Mouse (Mus musculus): ENCODE measurements around the gene Sp7.

Gene Sp7

GRCm38 (mm10) chr15:102341580-102341979 lies 25.4 kb downstream of the Sp7 start:
- DNase-seq = peak; percentile 77

GRCm38 (mm10) chr15:102339612-102340011 lies 27.4 kb downstream of the Sp7 start:
- DNase-seq = no peak

GRCm38 (mm10) chr15:102336946-102337345 lies 30.0 kb downstream of the Sp7 start:
- no peak for DNase-seq

GRCm38 (mm10) chr15:102335925-102336324 lies 31.1 kb downstream of the Sp7 start:
- DNase-seq = peak; percentile 41

- no peak for DNase-seq
Observed at GRCm38 (mm10) chr15:102335254-102335653, 31.7 kb downstream of the Sp7 start.

GRCm38 (mm10) chr15:102331610-102332015 lies 35.4 kb downstream of the Sp7 start, which contains the start of gene Myg1:
Myg1 (plus strand) TSS chr15:102331709.
- DNase-seq = peak; percentile 90

GRCm38 (mm10) chr15:102326892-102327291 lies 40.1 kb downstream of the Sp7 start:
- DNase-seq = no peak

GRCm38 (mm10) chr15:102326022-102326576 lies 40.9 kb downstream of the Sp7 start, which contains the start of gene Pfdn5:
Pfdn5 (plus strand) TSS chr15:102326116.
- DNase-seq = peak; percentile 91

- DNase-seq = peak; percentile 36
Observed at GRCm38 (mm10) chr15:102324654-102325473, 42.1 kb downstream of the Sp7 start.

- DNase-seq = peak; percentile 91
Observed at GRCm38 (mm10) chr15:102316263-102316662, 50.7 kb downstream of the Sp7 start.

- peak; percentile 32 for DNase-seq
Observed at GRCm38 (mm10) chr15:102315292-102315691, 51.7 kb downstream of the Sp7 start.

- no peak for DNase-seq
Observed at GRCm38 (mm10) chr15:102311489-102311888, 55.5 kb downstream of the Sp7 start.

GRCm38 (mm10) chr15:102310074-102310845 lies 56.7 kb downstream of the Sp7 start:
- DNase-seq = peak; percentile 81

- no peak for DNase-seq
Observed at GRCm38 (mm10) chr15:102308717-102309116, 58.3 kb downstream of the Sp7 start.
